Mouse (Mus musculus): Measurements from ENCODE around the gene Pdcd11.

Pdcd11 gene

GRCm38 (mm10) chr19:47174515-47174914, 83.9 kb downstream of the Pdcd11 start:
- peak; percentile 37 to 54 for DNase-seq

GRCm38 (mm10) chr19:47175472-47175871, 84.9 kb downstream of the Pdcd11 start:
- no peak for DNase-seq

- DNase-seq: no peak
Observed at GRCm38 (mm10) chr19:47176916-47177505, 86.4 kb downstream of the Pdcd11 start.

- peak; percentile 69 to 70 for DNase-seq
Observed at GRCm38 (mm10) chr19:47178001-47178400, 87.4 kb downstream of the Pdcd11 start.

GRCm38 (mm10) chr19:47178431-47179271, 88.1 kb downstream of the Pdcd11 start, which contains the start of gene Neurl1a:
Gene Neurl1a, plus strand, starts transcription at chr19:47178820.
- peak; percentile 62 to 72 for DNase-seq

GRCm38 (mm10) chr19:47179272-47179809, 88.8 kb downstream of the Pdcd11 start:
- peak; percentile 62 to 65 for DNase-seq

GRCm38 (mm10) chr19:47180011-47180410, 89.4 kb downstream of the Pdcd11 start:
- DNase-seq: peak; percentile 31 to 39
